Mouse (Mus musculus) small intestine, adult 2 months (tissue): Measurements from ENCODE around the gene Pdik1l.

Experiments used
- CTCF ChIP-seq: fragments of 200-500 bp; IDR thresholded peaks from 2 replicates; pipeline ENCODE4 v1.5.1; 2012; ENCODE audit warnings: low read depth, mild to moderate bottlenecking, control low read depth, inconsistent platforms, low read length, moderate library complexity, mixed read lengths; ENCODE audit not compliant: insufficient replicate concordance, insufficient read length; ENCODE audit errors: extremely low read depth
- POLR2A ChIP-seq: fragments of 200-500 bp; IDR thresholded peaks from 2 replicates; pipeline ENCODE4 v1.6.1; 2012; ENCODE audit warnings: low read depth, mild to moderate bottlenecking, control low read depth, inconsistent platforms, low read length, moderate library complexity

DNA sequence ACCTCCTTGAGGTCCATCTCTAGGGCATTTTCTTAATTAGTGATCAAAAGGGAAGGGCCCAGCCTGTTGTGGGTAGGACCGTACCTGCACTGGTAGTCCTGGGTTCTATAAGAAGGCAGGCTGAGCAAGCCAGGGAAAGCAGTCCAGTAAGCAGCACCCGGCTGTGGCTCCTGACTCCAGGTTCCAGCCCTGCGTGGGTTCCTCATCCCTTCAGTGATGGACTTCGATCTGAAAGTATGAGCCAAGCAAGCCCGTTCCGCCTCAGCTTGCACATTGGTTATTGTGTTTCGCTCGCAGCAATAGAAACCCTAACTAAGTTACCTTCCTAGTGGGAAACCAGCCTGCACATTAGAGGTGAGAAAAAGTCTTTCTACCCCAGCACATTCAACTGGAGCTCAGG lies 9.7 kb upstream of the Pdik1l start:
- TF ChIP-seq CTCF (no peak), POLR2A (no peak)
